Mouse (Mus musculus) stomach, postnatal 0 days (tissue): ENCODE results near the gene Gm28051. TPM values are rescaled to one million over a fixed set of nuclear protein-coding genes. Genes with fewer than 3 reads are reported as not detected.
A peak's percentile ranks its signal among the peaks of the same experiment; 100 is the strongest.

Experiments
- ATAC-seq: fragments of 200-750 bp; cut with Nextera tagmentation; 2 replicates; pipeline ENCODE4 v1.8.0; 2017; ENCODE audit not compliant: low FRiP score, low TSS enrichment
- DNase-seq: peaks from one replicate; pipeline ENCODE4 v3.0.0-alpha.2; 2016; ENCODE audit warnings: low spot score
- H3K27ac ChIP-seq: fragments of 300-500 bp; sonication (generic); replicated peaks from 2 replicates; pipeline ENCODE4 v1.5.1; 2014; ENCODE audit warnings: mild to moderate bottlenecking, control low read depth
- H3K27me3 ChIP-seq: fragments of 300-500 bp; sonication (generic); 2 replicates; pipeline ENCODE4 v1.6.1; 2014; ENCODE audit warnings: low read length; ENCODE audit not compliant: control insufficient read depth, insufficient read depth
- H3K36me3 ChIP-seq: fragments of 300-500 bp; sonication (generic); 2 replicates; pipeline ENCODE4 v1.6.1; 2014; ENCODE audit warnings: low read length, mixed read lengths; ENCODE audit not compliant: control insufficient read depth, insufficient read depth
- H3K4me1 ChIP-seq: fragments of 300-500 bp; sonication (generic); replicated peaks from 2 replicates; pipeline ENCODE4 v1.6.1; 2014; ENCODE audit warnings: antibody characterized with exemption; ENCODE audit not compliant: control insufficient read depth, insufficient read depth
- H3K4me2 ChIP-seq: fragments of 300-500 bp; sonication (generic); replicated peaks from 2 replicates; pipeline ENCODE4 v1.6.1; 2014; ENCODE audit warnings: low read depth, mild to moderate bottlenecking, control low read depth, moderate library complexity
- H3K4me3 ChIP-seq: fragments of 300-500 bp; sonication (generic); 2 replicates; pipeline ENCODE4 v1.5.1; 2014; ENCODE audit warnings: low read depth, low read length, control low read depth
- H3K9ac ChIP-seq: fragments of 300-500 bp; sonication (generic); 2 replicates; pipeline ENCODE4 v1.6.1; 2014; ENCODE audit warnings: mild to moderate bottlenecking, low read length, control low read depth, mixed read lengths
- H3K9me3 ChIP-seq: fragments of 300-500 bp; sonication (generic); 2 replicates; pipeline ENCODE4 v1.6.1; 2016; ENCODE audit warnings: low read length; ENCODE audit not compliant: control insufficient read depth
- CTCF ChIP-seq: IDR thresholded peaks from 2 replicates; pipeline ENCODE4 v1.5.1; 2016; ENCODE audit warnings: antibody characterized with exemption, low read depth, mild to moderate bottlenecking, moderate library complexity
- EP300 ChIP-seq: optimal IDR thresholded peaks from 2 replicates; pipeline ENCODE3; 2016; ENCODE audit warnings: antibody characterized with exemption
- WGBS: fragments of 180-500 bp; shearing (Covaris S2); extraction: QIAGEN DNeasy Blood & Tissue Kit; methylation state at CpG from one replicate; pipeline ENCODE4 v1.1.7; 2014; 5-methylcytosine and 5-hydroxymethylcytosine counted together
- polyA plus RNA-seq: library from polyadenylated mRNA; unstranded; fragments of >200 nt; fragmentation: Nextera tagmentation; extraction: Ambion mirVana; gene quantifications from 2 replicates; pipeline ENCODE4 v1.2.1, GENCODE M21; 2015

Gm28051 gene
- polyA plus RNA-seq, 1 experiment from 2014 or later = not detected

DNA sequence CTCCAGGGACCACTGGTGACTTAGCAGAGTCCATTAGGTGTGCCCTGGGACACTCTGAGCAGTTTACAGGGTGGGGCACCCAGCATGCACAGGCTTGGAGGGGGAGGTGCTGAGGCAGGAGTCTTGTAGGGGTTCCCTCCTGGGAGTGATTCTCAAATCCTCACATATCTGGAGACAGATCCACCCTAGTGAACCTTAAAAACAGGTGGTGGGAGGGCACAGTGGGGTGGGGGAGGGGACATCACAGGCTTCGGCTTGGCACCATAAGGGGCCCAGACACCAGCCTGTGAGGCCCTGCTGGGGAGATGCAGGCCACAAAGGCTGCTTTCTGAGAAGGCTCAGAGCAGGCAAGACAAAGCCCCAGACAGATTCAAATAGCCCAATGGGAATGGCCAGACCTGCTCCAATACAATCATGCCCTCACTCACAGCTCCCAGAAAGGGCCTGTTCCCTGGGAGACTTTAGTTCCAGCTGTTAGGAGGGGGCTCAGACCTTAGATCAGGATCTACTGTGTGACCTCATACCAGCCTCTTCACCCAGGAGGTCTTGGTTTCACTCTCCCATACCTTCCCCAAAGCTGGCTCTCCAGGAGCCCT is 59.4 kb downstream of the Gm28051 start:
- TF ChIP-seq EP300 (no peak), CTCF (no peak)
- Histone ChIP-seq H3K9ac (0 out of 2 replicates have a peak overlapping the region, but pooled peaks have one; percentile 23), H3K4me2 (no peak overlapping the region), H3K4me3 (no peak overlapping the region), H3K27ac (peak overlapping the region; percentile 63), H3K36me3 (no peaks in the 10 kb centered on the region), H3K4me1 (peaks cover 10% of the 10 kb centered on the region), H3K9me3 (no peaks in the 10 kb centered on the region), H3K27me3 (no peaks in the 10 kb centered on the region)
- DNase-seq (peak; percentile 42), ATAC-seq (peak; percentile 64)
- WGBS = 52% methylated on average over 1 of the region's 1 CpGs

- no peak for TF ChIP-seq CTCF
- TF ChIP-seq EP300 = no peak
- H3K9ac ChIP-seq = no peak overlapping the region
- no peaks in the 10 kb centered on the region for H3K27me3 ChIP-seq
- ATAC-seq (no peak), DNase-seq (no peak)
- H3K4me2 ChIP-seq = no peak overlapping the region
- WGBS = 69% methylated on average over 7 of the region's 7 CpGs
- no peak overlapping the region for H3K27ac ChIP-seq
- no peaks in the 10 kb centered on the region for H3K36me3 ChIP-seq
- no peak overlapping the region for H3K4me3 ChIP-seq
- H3K9me3 ChIP-seq = no peaks in the 10 kb centered on the region
- peaks cover 10% of the 10 kb centered on the region for H3K4me1 ChIP-seq
These were observed 60.2 kb downstream of the Gm28051 start for GRCm38 (mm10) chr12:102697381-102697780.

DNA sequence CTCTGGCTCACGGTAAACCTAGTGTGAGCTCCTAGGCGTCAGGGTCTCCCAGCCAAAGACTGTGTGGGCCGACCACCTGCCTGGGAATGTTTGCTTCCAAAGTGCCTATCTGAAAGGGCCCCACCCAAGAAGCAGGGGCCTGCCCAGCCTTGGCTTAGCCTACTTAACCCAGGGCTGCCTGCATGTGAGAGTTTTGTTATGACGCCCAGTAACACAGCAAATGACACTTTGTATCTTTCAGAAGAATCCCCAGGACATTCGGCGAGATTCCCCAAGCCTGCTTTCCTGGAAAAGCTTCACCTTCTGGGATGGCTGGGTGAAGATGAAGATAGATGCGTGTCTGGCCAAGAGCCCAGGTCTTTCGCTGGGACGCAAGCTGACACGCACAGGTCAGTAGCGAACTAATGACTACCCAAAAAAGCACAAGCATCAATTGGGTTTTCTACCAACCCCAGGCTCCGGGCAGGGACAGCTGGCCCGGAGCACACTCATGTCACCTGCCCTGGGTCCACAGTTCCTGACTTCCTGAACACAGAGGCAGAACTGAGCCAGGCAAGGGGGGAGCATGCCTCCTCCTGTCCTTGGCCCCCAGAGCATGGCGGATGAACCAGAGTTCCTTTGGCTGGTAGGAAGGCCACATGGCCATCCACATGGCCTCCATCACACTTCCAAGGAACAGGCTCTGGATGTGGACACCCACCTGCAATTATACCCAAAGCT is 60.8 kb downstream of the Gm28051 start:
- no peak overlapping the region for H3K4me3 ChIP-seq
- H3K9ac ChIP-seq = 0 out of 2 replicates have a peak overlapping the region, but pooled peaks have one; percentile 23
- DNase-seq (no peak), ATAC-seq (no peak)
- H3K27me3 ChIP-seq = no peaks in the 10 kb centered on the region
- H3K4me2 ChIP-seq = no peak overlapping the region
- no peaks in the 10 kb centered on the region for H3K36me3 ChIP-seq
- TF ChIP-seq CTCF (no peak), EP300 (no peak)
- peaks cover 12% of the 10 kb centered on the region for H3K4me1 ChIP-seq
- no peaks in the 10 kb centered on the region for H3K9me3 ChIP-seq
- WGBS = 59% methylated on average over 14 of the region's 14 CpGs
- no peak overlapping the region for H3K27ac ChIP-seq

DNA sequence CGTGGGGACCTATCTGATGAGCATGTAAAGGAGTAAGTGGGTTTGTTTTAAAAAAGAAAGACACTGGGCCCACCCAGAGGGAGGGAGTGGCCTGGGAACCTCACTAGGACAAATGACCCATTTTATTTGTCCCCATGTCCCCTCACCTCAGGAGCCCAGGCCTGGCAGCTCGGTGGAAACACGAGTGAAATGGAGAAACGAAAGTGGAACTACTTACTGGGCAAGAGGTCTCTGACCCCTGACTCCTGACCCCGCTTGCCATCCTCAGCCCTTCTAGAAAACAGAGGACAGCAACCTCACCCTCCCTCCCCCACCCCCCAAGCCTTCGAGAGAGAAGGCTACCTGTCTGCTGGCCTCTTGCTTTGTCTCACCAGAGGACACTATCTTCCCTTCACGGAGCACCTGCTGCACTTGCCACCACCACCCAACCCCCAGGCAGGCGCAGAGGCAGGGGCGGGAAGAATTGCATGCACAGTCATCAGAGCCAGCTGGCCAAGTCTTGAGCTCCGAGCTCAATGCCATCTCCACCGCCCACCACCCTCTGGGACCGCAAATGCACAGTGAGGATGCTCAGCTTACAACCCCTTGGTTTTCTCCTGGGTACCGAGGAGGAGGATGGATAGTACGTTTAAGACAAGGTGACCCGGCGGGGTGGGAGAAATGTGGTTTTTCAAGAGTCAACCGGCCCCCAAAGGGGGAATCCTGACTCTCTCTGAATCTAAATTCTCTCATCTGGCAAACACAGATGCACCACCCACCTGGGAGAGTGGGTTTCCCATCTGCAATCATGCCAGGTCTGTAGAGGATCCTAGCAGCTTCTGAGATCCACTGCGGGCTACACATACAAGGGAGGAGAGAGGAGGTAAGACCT is 62.0 kb downstream of the Gm28051 start:
- TF ChIP-seq EP300 = no peak
- no peak for TF ChIP-seq CTCF
- H3K9ac ChIP-seq = no peak overlapping the region
- no peak overlapping the region for H3K4me3 ChIP-seq
- no peaks in the 10 kb centered on the region for H3K36me3 ChIP-seq
- H3K27me3 ChIP-seq = no peaks in the 10 kb centered on the region
- peaks cover 12% of the 10 kb centered on the region for H3K4me1 ChIP-seq
- H3K9me3 ChIP-seq = no peaks in the 10 kb centered on the region
- ATAC-seq (no peak), DNase-seq (no peak)
- 64% methylated on average over 18 of the region's 18 CpGs for WGBS
- no peak overlapping the region for H3K4me2 ChIP-seq
- H3K27ac ChIP-seq = no peak overlapping the region

GRCm38 (mm10) chr12:102691761-102692160 is 65.8 kb downstream of the Gm28051 start:
- Histone ChIP-seq H3K4me1 (peaks cover 4% of the 10 kb centered on the region), H3K36me3 (no peaks in the 10 kb centered on the region), H3K9me3 (no peaks in the 10 kb centered on the region), H3K27me3 (no peaks in the 10 kb centered on the region), H3K27ac (no peak overlapping the region), H3K4me2 (no peak overlapping the region), H3K9ac (no peak overlapping the region), H3K4me3 (no peak overlapping the region)
- DNase-seq (no peak), ATAC-seq (no peak)
- TF ChIP-seq EP300 (no peak), CTCF (no peak)
- 65% methylated on average over 7 of the region's 7 CpGs for WGBS
